Mouse (Mus musculus) activated CD4-positive, CD25-positive, alpha-beta regulatory T cell, adult 4 months (primary cell): Measurements from ENCODE around the gene Lin28b. TPM values are rescaled to one million over a fixed set of nuclear protein-coding genes. Genes with fewer than 3 reads are reported as not detected.
"Not testable (repeated sequence)": the region's sequence is repeated elsewhere in the genome, so short reads cannot be mapped to it uniquely, and the experiment has no call there.

Source experiments
- ATAC-seq: one replicate; pipeline ENCODE4 v1.8.0; 2017
- polyA plus RNA-seq, 2 experiments: library from polyadenylated mRNA; unstranded; fragments of 100-300 nt; shearing (Covaris generic); gene quantifications; one replicate each; pipeline ENCODE4 v1.2.1; 2017

Lin28b gene
- polyA plus RNA-seq, 2 experiments from 2014 or later, result 0.10 TPM; not detected in 1

DNA sequence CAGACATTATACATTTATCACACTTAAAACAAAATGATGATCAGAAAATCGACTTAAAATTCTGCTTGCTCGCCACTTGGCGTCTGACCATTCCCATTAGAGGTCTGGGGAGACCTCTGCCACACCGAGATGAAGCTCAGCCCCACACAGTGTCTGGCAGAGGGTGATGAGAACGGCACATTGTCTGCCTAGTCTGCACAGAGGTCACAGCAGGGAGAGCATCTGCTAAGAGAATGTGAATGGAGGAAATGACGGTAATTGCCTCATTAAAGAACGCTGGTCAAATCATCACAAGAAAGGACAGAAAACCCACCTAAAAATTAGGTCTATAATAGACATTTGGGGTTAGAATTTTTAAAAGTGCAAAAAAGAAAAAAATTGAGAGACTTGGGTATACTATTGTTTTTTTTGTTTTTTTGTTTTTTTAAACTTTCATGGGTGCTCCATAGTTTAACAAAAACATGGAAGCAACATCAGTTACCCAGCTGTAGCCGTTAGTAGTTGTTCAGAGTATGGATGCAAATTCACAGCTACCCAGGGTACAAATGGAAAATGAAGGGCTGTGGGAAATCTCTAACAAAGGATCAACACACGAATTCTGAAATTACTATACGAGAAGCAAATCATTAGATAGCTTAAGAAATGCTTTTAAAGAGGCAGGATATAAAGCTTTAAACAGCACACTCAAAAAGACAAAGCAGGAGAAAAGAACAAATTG, 75.4 kb downstream of the Lin28b start:
- ATAC-seq, result no peak

DNA sequence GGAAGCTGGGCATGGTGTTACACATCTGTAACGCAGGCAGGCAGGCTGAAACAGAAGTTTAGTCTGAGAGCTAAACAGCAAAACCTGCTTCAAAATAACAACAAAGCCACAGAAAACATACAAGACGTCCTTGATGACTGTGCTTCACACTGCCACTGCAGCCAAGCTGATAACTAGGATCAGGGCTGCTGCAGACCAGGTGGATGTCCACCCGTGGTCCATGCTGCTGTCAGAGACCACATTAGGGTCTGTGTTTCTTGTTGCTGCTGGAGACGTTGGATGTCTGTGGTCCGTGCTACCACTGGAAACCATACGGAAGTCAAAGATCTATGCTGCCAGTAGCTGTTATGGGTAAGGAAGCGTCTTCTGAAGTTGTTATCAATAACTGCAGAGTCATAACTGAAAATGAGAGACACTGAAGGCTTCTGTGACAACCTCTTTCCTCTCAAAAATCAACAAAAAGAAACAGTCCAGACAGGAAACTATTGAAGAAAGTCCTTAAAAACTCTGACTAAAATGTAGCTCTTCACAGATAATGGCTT, 86.4 kb downstream of the Lin28b start:
- ATAC-seq, result no peak

DNA sequence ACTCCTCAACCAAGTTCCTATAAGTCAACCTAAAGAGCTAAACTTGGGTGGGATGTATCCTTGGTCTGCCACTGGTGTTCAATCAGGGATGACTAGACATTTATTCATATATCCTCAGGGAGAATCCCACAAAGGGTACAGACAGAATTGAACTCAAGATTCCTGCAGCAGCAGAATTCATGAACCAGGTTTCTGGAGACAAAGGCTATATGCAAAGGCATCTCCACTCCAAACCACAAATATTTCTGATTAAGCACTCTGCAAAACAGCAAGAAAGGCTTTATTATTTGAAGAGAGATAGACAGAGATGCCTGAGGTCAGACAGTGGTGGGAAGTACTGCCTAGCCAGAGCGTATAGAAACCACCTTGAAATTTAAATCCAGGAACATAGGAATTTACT, 88.0 kb downstream of the Lin28b start:
- no peak for ATAC-seq

GRCm38 (mm10) chr10:45382637-45382958, 103.6 kb downstream of the Lin28b start:
- no peak for ATAC-seq

DNA sequence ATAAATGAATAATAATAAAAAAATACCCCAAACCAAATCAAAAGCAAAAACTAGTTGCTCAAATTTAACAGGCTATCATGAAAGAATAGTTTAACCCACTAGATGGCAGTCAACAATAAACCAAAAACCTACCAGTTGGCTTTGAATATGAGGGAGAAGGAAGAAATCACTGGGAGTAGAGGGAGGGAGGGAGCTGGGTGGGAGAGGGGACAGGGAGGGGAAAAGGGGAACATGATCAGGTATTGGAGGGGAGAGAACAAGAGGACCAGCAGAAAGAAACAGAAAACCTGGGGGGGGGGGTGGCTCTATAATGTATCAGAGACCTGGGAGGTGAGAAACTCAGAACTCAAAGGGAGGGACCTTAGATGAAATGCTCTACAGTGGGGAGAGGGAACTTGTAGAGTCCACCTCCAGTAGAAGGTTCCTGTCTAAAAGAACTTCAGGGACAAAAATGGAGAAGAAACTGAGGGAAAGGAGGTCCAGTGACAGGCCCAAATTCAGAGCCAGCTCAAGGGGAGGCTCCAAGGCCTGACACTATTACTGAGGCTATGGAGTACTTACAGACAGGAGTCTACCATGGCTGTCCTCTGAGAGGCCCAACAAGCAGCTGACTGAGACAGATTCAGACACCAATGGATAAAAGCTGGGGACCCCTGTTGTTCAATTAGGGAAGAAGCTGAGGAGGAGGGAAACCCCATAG, 104.1 kb downstream of the Lin28b start:
- no peak for ATAC-seq

DNA sequence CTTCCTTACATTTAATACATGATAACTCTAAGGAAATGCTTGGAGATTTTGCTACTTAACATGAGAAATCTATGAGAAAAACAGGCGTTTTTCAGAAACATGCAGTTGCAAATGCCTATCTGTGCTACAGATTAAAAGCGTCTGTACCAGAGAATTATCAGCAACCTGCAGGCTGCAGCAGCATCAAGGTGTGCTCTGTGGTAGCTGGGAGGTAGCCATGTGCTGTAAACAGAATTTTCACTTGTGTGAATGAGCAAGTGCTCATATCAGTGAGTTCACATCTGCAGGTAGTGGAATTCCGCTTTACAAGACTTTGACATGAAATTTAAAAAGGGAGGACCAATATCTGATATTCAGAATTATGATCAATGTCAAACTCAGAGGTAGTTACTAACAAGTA, 107.9 kb downstream of the Lin28b start:
- no peak for ATAC-seq

DNA sequence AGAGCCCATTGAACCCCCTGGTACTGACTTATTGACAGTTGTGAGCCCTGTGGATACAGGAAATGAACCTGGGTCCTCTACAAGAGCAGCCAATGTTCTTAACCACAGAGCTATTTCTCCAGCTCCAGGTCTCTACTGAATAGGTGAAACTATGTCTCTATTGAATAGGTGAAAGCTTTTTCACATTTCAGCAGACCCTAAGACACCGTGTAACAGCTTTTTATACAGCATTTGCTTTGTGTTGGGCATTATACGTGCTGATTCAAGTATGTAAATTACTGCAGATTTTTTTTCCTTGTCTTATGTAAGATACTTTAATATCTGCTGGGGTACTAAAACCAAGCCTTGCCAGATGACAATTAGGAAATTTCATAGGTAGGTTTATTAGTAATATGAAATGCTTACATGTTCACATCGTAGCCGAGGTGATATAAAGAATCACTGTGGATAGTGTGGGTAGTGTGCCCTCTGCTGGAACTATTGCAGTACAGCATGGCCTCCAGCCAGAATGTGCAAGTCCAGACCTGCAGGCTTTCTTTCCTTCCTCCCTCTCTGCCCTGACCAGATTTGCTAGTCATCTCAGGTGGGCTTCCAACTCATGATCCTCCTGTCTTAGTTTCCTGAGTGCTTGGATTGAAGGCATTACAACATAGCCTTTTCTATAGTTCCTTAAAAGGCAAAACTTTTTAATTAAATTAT, 113.1 kb downstream of the Lin28b start:
- ATAC-seq, result peak; percentile 59

GRCm38 (mm10) chr10:45370545-45370944, 115.7 kb downstream of the Lin28b start:
- ATAC-seq, result no peak

DNA sequence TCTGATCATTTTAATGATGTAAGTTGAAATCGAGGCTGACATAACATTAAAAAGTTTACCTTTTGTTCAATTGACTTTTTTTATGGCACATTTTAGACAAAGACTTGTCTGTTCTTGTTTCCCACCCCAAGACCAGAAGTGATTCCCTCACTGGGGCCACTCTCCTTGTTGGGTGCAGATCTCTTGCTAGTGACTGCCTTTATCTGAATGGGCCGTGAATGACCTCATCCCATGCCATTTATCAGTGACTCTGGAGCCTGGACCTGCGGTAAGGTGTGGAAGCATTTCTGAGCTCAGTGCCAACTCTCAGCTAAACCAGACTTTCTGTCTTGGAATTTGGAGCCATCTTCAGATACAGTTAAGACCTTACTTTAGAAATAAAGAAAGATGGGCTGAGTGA, 116.6 kb downstream of the Lin28b start:
- ATAC-seq, result no peak

DNA sequence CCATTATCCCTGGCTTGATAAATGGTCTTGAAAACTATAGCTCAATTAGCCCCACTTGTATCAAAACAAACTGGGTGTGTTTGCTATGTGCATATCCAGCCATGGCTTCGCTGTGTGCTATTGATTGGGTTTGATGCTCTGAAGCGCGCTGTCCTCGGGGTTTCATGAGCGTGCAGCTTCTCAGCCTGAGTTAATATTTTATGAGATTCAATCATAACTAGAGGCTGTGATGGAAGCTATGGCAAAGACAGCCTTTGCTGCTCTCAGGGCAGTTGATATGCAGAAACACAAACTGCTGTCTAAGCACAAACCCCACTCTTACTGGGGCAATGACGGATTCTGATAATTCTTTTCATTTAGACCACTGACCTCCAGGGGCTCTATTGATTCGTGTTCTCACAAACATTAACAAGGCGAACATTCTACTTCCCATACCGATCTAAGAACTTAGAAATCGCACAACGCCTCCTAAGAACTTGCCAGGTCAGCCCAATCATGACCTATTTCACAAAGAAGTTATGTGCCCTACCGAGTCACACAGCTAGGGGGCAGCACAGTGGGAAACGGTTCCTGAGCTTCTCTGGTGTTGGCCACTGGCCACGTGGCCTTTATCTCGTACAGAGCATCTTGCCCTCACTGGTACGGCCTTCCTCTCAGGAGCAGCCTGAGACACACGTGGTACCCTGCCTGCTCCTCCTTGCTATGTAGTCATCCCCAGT, 119.0 kb downstream of the Lin28b start:
- no peak for ATAC-seq

GRCm38 (mm10) chr10:45363396-45363795, 122.8 kb downstream of the Lin28b start:
- ATAC-seq, result no peak

GRCm38 (mm10) chr10:45356091-45356490, 130.1 kb downstream of the Lin28b start:
- ATAC-seq, result no peak

GRCm38 (mm10) chr10:45348143-45348542, 138.1 kb downstream of the Lin28b start:
- ATAC-seq, result not testable (repeated sequence)

DNA sequence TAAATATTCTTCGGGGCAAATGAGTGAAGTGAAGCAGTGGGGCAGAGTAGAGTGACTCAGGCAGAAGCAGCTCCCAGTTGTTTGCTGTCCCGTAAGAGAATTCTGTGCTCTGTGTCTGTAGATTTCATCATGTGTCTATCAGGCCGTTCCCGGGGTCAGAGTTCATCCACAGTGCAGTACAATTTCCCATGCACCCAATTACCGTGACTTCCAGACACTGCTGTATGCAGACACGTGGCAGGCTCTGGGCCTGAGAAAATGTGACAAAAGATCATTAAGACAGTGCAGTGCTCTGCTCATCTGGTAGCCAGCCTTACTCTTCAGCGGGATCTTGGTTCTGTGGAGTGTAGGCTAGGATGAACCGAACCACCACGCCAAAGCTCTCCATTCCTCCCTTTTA, 141.0 kb downstream of the Lin28b start:
- no peak for ATAC-seq

GRCm38 (mm10) chr10:45344381-45344780, 141.8 kb downstream of the Lin28b start:
- ATAC-seq, result no peak

GRCm38 (mm10) chr10:45339106-45339505, 147.1 kb downstream of the Lin28b start:
- no peak for ATAC-seq

DNA sequence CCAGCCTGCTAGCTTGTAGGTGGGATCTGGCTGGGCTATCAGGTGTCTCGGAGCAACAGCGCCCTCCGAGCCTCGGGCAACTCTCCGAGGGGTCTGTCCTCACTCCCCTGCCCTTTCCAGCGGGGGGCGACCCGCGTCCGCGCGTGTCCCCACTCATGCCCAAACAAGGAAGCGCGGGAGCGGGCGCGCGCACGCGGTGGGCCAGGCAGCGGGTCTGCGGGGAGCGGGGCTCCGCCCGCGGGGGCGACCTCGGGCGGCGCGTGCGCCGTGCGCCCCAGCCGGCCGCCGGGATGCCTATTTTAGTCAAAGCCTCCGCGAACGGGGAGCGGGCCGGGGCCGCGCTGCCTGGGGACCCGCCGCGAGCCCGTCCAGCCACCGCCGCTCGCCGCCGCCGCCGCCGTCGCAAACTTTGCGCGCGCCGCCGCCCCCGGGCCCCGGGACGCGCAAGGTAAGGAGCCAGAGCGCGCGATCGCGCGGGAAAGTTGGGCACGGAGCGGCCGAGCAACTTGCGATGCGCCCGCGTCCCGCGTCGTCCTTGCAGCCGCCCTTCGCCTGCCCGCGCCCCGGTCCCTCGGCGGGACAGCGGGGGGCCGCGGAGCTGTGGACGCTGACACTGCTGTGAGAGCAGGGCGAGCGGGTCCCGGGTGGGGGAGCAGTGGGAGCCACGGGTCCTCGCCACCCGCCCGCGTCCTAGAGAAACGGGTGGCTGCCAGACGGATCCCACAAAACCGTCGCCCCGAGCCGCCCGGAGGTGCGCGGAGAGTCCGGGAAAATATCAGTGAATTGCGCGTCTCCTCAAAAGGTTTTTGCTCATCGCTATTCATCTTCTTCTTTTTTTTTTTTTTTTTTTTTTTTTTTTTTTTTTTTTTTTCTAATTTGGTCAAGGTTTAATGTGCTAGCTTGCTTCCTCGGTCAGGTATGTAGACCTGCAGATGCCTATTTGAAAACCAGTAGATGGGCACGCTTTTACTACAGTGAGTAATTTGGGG, 150.5 kb downstream of the Lin28b start, which contains the start of gene Bves:
Gene Bves, plus strand, starts transcription at position 339 of the 989 bp plus-strand sequence.
- no peak for ATAC-seq

DNA sequence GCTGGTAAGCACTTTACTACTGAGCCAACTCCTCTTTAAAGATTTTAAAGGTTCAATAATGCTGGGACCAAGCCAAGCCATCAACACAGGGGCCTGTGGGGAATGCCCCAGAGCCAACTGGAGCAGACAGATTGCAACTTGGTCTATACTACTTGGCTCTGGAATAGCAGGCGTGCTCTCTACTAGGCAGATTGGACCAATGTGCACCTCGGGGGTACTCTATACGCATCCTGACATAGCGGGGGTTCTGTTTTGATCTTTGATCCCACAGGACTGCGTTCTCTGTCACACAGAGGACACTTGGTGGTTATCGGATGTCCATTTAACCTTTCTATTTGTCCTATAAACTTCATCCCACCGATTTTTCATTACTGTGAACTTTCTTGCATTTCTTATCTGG, 151.3 kb downstream of the Lin28b start:
- ATAC-seq, result no peak

GRCm38 (mm10) chr10:45328196-45329000, 157.8 kb downstream of the Lin28b start:
- ATAC-seq, result no peak
